Mouse (Mus musculus) adrenal gland, postnatal 10 days (tissue): ENCODE data around the gene Cd5. TPM values are rescaled to one million over a fixed set of nuclear protein-coding genes. Genes with fewer than 3 reads are reported as not detected.

Experiments used
- total RNA-seq, 2 experiments: library from RNA; stranded (reverse); gene quantifications; 2 replicates each; pipeline ENCODE4 v1.2.3; 2021

Gene Cd5
- total RNA-seq, 2 experiments from 2014 or later = 2.5 to 2.8 TPM

Other genes with a start within 250 kb of the Cd5 start
- gene Cpsf7, start 213.7 kb downstream of the Cd5 start, total RNA-seq = 10 to 100 TPM; 50.0 to 69.4 TPM
- gene Sdhaf2, start 212.9 kb downstream of the Cd5 start, total RNA-seq = 10 to 100 TPM; 52.5 to 60.1 TPM
- 10 to 100 TPM; 11.5 to 16.7 TPM for gene Tmem216, start 182.8 kb downstream of the Cd5 start, total RNA-seq
- gene Cyb561a3, start 161.8 kb downstream of the Cd5 start, total RNA-seq = 10 to 100 TPM; 17.9 to 21.6 TPM
- gene Tmem138, start 161.6 kb downstream of the Cd5 start, total RNA-seq = 1 to 10 TPM; 8.6 to 8.7 TPM
- gene Ddb1, start 133.7 kb downstream of the Cd5 start, total RNA-seq = 100 to 1,000 TPM; 252 to 259 TPM
- gene Tkfc, start 133.3 kb downstream of the Cd5 start, total RNA-seq = 10 to 100 TPM; 32.0 to 64.7 TPM
- 1 to 10 TPM; 1.9 to 3.2 TPM for gene Vwce, start 104.8 kb downstream of the Cd5 start, total RNA-seq
- not detected for gene Pga5, start 60.9 kb downstream of the Cd5 start, total RNA-seq
- 10 to 100 TPM; 18.9 to 21.5 TPM for gene Vps37c, start 50.3 kb downstream of the Cd5 start, total RNA-seq
- 1 to 10 TPM; 2.3 to 4.1 TPM for gene Cd6, start 91.1 kb upstream of the Cd5 start, total RNA-seq
- 1 to 10 TPM; 3.2 to 3.5 TPM for gene Slc15a3, start 100.7 kb upstream of the Cd5 start, total RNA-seq
- gene Tmem132a, start 130.9 kb upstream of the Cd5 start, total RNA-seq = 10 to 100 TPM; 22.3 to 23.1 TPM
- 10 to 100 TPM; 84.0 to 93.2 TPM for gene Tmem109, start 143.0 kb upstream of the Cd5 start, total RNA-seq
- gene Prpf19, start 156.2 kb upstream of the Cd5 start, total RNA-seq = 100 to 1,000 TPM; 124 to 163 TPM
- not detected for gene Zp1, start 181.6 kb upstream of the Cd5 start, total RNA-seq
- gene Ptgdr2, start 198.2 kb upstream of the Cd5 start, total RNA-seq = not detected
- gene Ccdc86, start 210.3 kb upstream of the Cd5 start, total RNA-seq = 10 to 100 TPM; 11.2 to 14.4 TPM
- 1 to 10 TPM; 2.8 to 3.9 TPM for gene Ms4a10, start 235.7 kb upstream of the Cd5 start, total RNA-seq